ENCODE assay signal across 23 mouse cellular contexts in genomic region chr2:33914998-33915397, GRCm38 (mm10). TPM values are rescaled to one million over a fixed set of nuclear protein-coding genes. Genes with fewer than 3 reads are reported as not detected.
DNase-seq lines count a peak whose midpoint lies in the region; TF ChIP-seq lines count a peak whose summit lies in the region.
"Had no signal": no experiment of that assay in that cellular context is flagged by ENCODE, and none has a peak within 500 bp of the region (broad histone marks: within the 10 kb centered on the region; RNA-seq: fewer than 3 reads in every experiment).

No protein-coding gene starts in this region.

- no peak for TF ChIP-seq CTCF in thymus, adult 2 months (IDR thresholded peaks at IDR 0.05; ENCODE audit: borderline replicate concordance, control insufficient read depth, extremely low read depth, insufficient read depth, low read length, poor library complexity)

- no peak overlapping the region for H3K4me3 ChIP-seq in thymus, adult 2 months (ENCODE audit: control insufficient read depth, insufficient read depth, low read length)
- no peak overlapping the region for H3K4me3 ChIP-seq in midbrain, embryonic 10.5 days
- H3K4me3 ChIP-seq: embryonic facial prominence, embryonic 13.5 days; forebrain, embryonic 13.5 days; gastrocnemius, adult 2 months; heart, embryonic 10.5 days; hindbrain, embryonic 13.5 days had no signal

- intact Hi-C loops in left cerebral cortex, postnatal 25 days (cut with DNase I), result loop anchor here (5.0 kb wide), 1 partner anchor 93 kb away; no protein-coding TSS in a partner anchor

- H3K9me3 ChIP-seq in midbrain, embryonic 10.5 days (replicated peaks), result no peaks in the 10 kb centered on the region
- H3K9me3 ChIP-seq: embryonic facial prominence, embryonic 13.5 days; forebrain, embryonic 13.5 days; heart, embryonic 10.5 days; hindbrain, embryonic 13.5 days had no signal

- DNase-seq in thymus, adult 2 months, result no peak
- DNase-seq in thymus, adult 18-20 months, result no peak
- peak; percentile 7 for DNase-seq in T-cell, adult 2 months (ENCODE audit: low spot score)
- peak; percentile 56 for DNase-seq in naive thymus-derived CD4-positive, alpha-beta T cell, adult 2 months (ENCODE audit: low read depth)
- peak; percentile 40 for DNase-seq in thymus, postnatal 4 days
- DNase-seq in midbrain, embryonic 10.5 days (ENCODE audit: low spot score), result no peak
- DNase-seq in kidney, postnatal 25 days, result no peak
- no peak for DNase-seq in left cerebral cortex, postnatal 25 days (ENCODE audit: low spot score in 2 of 2)
- DNase-seq: adrenal gland, postnatal 14 days; cerebellum, adult 11-12 months; cerebellum, adult 9-11 months; cerebellum, postnatal 36 days; gastrocnemius, adult 2 months; gastrocnemius, postnatal 36 days; heart, adult 11 months; heart, postnatal 10 days; heart, postnatal 4 days had no signal

- WGBS in thymus, adult 2 months, result 56% methylated on average over 8 of the region's 8 CpGs
- WGBS in midbrain, embryonic 10.5 days, result 79% methylated on average over 8 of the region's 8 CpGs

- H3K27ac ChIP-seq in thymus, adult 2 months (ENCODE audit: control insufficient read depth, insufficient read depth, low read length), result peak overlapping the region; percentile 30
- H3K27ac ChIP-seq in midbrain, embryonic 10.5 days (replicated peaks), result no peak overlapping the region
- H3K27ac ChIP-seq: embryonic facial prominence, embryonic 13.5 days; forebrain, embryonic 13.5 days; gastrocnemius, adult 2 months; heart, embryonic 10.5 days; hindbrain, embryonic 13.5 days; hindbrain, postnatal 0 days had no signal

- H3K27me3 ChIP-seq in thymus, adult 2 months (ENCODE audit: control insufficient read depth, insufficient read depth, low read length), result no peaks in the 10 kb centered on the region
- peaks cover 9% of the 10 kb centered on the region for H3K27me3 ChIP-seq in midbrain, embryonic 10.5 days (ENCODE audit: low read depth, poor library complexity, severe bottlenecking)
- H3K27me3 ChIP-seq: hindbrain, embryonic 13.5 days had no signal

- peaks cover 14% of the 10 kb centered on the region for H3K4me1 ChIP-seq in thymus, adult 2 months (replicated peaks; ENCODE audit: control insufficient read depth, insufficient read depth, low read length)
- H3K4me1 ChIP-seq in midbrain, embryonic 10.5 days, result peaks cover 33% of the 10 kb centered on the region

- TF ChIP-seq POLR2A in thymus, adult 2 months (IDR thresholded peaks at IDR 0.05; ENCODE audit: control insufficient read depth, extremely low read depth, insufficient read depth, low read length, poor library complexity), result no peak

- H3K36me3 ChIP-seq in thymus, adult 2 months (ENCODE audit: control insufficient read depth, insufficient read depth, low read length), result no peaks in the 10 kb centered on the region
- H3K36me3 ChIP-seq in midbrain, embryonic 10.5 days, result no peaks in the 10 kb centered on the region
- H3K36me3 ChIP-seq: embryonic facial prominence, embryonic 13.5 days; G1E; heart, embryonic 10.5 days; hindbrain, embryonic 13.5 days had no signal

RNA-seq across cellular contexts. Expression of gene Mvb12b, which starts 27.3 kb away (rescaled TPM):
- polyA plus RNA-seq in thymus, adult 2 months (2012; rRNA removed), result 79.3 and 94.9 TPM in 2 replicates
- polyA plus RNA-seq in midbrain, embryonic 10.5 days (2016; fragmentation: Nextera tagmentation; extraction: Ambion mirVana), result 19.0 and 23.5 TPM in 2 replicates
- 10 to 100 TPM; 83.9 to 86.7 TPM for total RNA-seq in left cerebral cortex, postnatal 25 days (2021)

Comparison
In these comparisons a context has a peak if more than half of its experiments do, and no peak if none do; other contexts are left out.
1. DNase-seq: peak in T-cell, adult 2 months (single experiment), naive thymus-derived CD4-positive, alpha-beta T cell, adult 2 months (single experiment) and thymus, postnatal 4 days (single experiment); none in thymus, adult 2 months (single experiment), thymus, adult 18-20 months (0 of 2), midbrain, embryonic 10.5 days (single experiment), kidney, postnatal 25 days (0 of 2) and left cerebral cortex, postnatal 25 days (0 of 2).